ENCODE assay signal across 17 mouse cellular contexts in the genomic region with DNA sequence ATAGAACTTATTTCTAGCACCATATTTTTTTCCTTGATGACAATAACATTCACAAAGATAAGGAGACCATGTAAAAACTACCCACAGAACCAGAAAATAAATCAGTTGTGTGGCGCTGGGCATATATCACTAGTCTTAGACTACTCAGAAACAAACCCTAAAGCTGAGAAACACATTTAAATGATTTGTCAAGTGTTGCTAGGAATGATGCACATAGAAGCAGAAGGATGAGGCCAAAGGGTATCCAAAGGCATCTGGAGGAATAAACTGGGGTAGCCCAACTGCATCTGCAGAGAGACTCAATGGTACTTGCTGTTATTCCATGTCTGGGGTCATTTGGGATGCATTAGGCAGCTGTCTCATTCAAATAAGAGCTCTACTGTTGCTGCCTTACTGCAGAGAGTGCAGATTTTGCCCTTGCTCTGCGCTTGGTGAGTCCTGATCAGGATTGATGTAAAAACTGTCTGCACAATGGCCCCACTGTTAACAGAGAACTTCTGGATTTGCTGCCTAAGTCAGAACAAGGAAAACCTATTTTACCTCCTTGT.
A peak's percentile ranks its signal among the peaks of the same experiment; 100 is the strongest.
DNase-seq lines count a peak whose midpoint lies in the region; ATAC-seq and TF ChIP-seq lines count a peak whose summit lies in the region.
"Had no signal": no experiment of that assay in that cellular context is flagged by ENCODE, and none has a peak within 500 bp of the region (broad histone marks: within the 10 kb centered on the region; RNA-seq: fewer than 3 reads in every experiment).

No protein-coding gene starts in this region.

- H3K9me3 ChIP-seq in hindbrain, postnatal 0 days (ENCODE audit: low read length), result no peaks in the 10 kb centered on the region
- H3K9me3 ChIP-seq in hindbrain, embryonic 10.5 days, result no peaks in the 10 kb centered on the region
- H3K9me3 ChIP-seq in limb, embryonic 11.5 days (ENCODE audit: control insufficient read depth, low read length), result no peaks in the 10 kb centered on the region
- no peaks in the 10 kb centered on the region for H3K9me3 ChIP-seq in limb, embryonic 10.5 days (replicated peaks)
- H3K9me3 ChIP-seq: forebrain, embryonic 13.5 days; heart, embryonic 13.5 days; liver, embryonic 15.5 days; megakaryocyte, embryonic 14.5 days had no signal

- H3K4me1 ChIP-seq in hindbrain, postnatal 0 days (ENCODE audit: insufficient read depth, low read length), result no peaks in the 10 kb centered on the region
- no peaks in the 10 kb centered on the region for H3K4me1 ChIP-seq in hindbrain, embryonic 10.5 days (replicated peaks)
- 0 out of 2 replicates have a peak, but pooled peaks cover 2% of the 10 kb centered on the region for H3K4me1 ChIP-seq in limb, embryonic 11.5 days (ENCODE audit: control insufficient read depth, insufficient read depth, low read length)
- H3K4me1 ChIP-seq in limb, embryonic 10.5 days, result no peaks in the 10 kb centered on the region
- H3K4me1 ChIP-seq: forebrain, embryonic 13.5 days; heart, embryonic 13.5 days; liver, embryonic 15.5 days had no signal

- DNase-seq in hindbrain, postnatal 0 days (ENCODE audit: low spot score), result peak; percentile 26
- no peak for DNase-seq in hindbrain, embryonic 10.5 days (ENCODE audit: low spot score)
- peak; percentile 26 for DNase-seq in limb, embryonic 11.5 days (ENCODE audit: low spot score)
- no peak for DNase-seq in limb, embryonic 10.5 days (ENCODE audit: low spot score)
- DNase-seq in embryo, embryonic 10.5 days (ENCODE audit: low spot score), result peak; percentile 35
- DNase-seq in forelimb bud, embryonic 11.5 days (ENCODE audit: low read depth, low spot score), result peak; percentile 45
- DNase-seq in adrenal gland, adult 18-20 months (ENCODE audit: low spot score in 2 of 2), result no peak
- DNase-seq: adrenal gland, postnatal 14 days; B cell, adult 2 months; cerebellum, adult 2 months; heart, postnatal 4 days; kidney, adult 18-20 months; lung, postnatal 10 days had no signal

- no peak for ATAC-seq in hindbrain, postnatal 0 days
- ATAC-seq in limb, embryonic 11.5 days (ENCODE audit: insufficient number of reproducible peaks, low FRiP score, low TSS enrichment, low read depth), result 0 out of 2 replicates have a peak, but pooled peaks have one; percentile 36
- ATAC-seq: forebrain, embryonic 13.5 days had no signal

- no peak overlapping the region for H3K4me2 ChIP-seq in hindbrain, postnatal 0 days (ENCODE audit: low read depth, low read length)
- H3K4me2 ChIP-seq in limb, embryonic 11.5 days (ENCODE audit: low read depth, severe bottlenecking), result no peak overlapping the region
- H3K4me2 ChIP-seq: forebrain, embryonic 13.5 days; heart, embryonic 13.5 days; liver, embryonic 15.5 days had no signal

- H3K4me3 ChIP-seq in hindbrain, postnatal 0 days (ENCODE audit: low read length), result no peak overlapping the region
- no peak overlapping the region for H3K4me3 ChIP-seq in hindbrain, embryonic 10.5 days
- no peak overlapping the region for H3K4me3 ChIP-seq in limb, embryonic 11.5 days (ENCODE audit: low read depth, low read length)
- H3K4me3 ChIP-seq in limb, embryonic 10.5 days, result no peak overlapping the region
- H3K4me3 ChIP-seq: forebrain, embryonic 13.5 days; heart, embryonic 13.5 days; liver, embryonic 15.5 days; megakaryocyte, embryonic 14.5 days had no signal

- no peak overlapping the region for H3K9ac ChIP-seq in hindbrain, postnatal 0 days (replicated peaks; ENCODE audit: low read length)
- H3K9ac ChIP-seq in limb, embryonic 11.5 days (ENCODE audit: low read length), result no peak overlapping the region
- H3K9ac ChIP-seq: forebrain, embryonic 13.5 days; heart, embryonic 13.5 days; liver, embryonic 15.5 days had no signal

- H3K27me3 ChIP-seq in hindbrain, postnatal 0 days (ENCODE audit: insufficient read depth, low read length), result no peaks in the 10 kb centered on the region
- no peaks in the 10 kb centered on the region for H3K27me3 ChIP-seq in hindbrain, embryonic 10.5 days (ENCODE audit: insufficient read depth, poor library complexity, severe bottlenecking)
- no peaks in the 10 kb centered on the region for H3K27me3 ChIP-seq in limb, embryonic 11.5 days (ENCODE audit: control insufficient read depth, insufficient read depth, low read length)
- H3K27me3 ChIP-seq in limb, embryonic 10.5 days (ENCODE audit: low read depth, poor library complexity, severe bottlenecking), result no peaks in the 10 kb centered on the region
- H3K27me3 ChIP-seq: forebrain, embryonic 13.5 days; heart, embryonic 13.5 days; liver, embryonic 15.5 days; megakaryocyte, embryonic 14.5 days had no signal

- 80% methylated on average over 2 of the region's 2 CpGs for WGBS in hindbrain, postnatal 0 days
- WGBS in hindbrain, embryonic 10.5 days, result 85% methylated on average over 2 of the region's 2 CpGs
- 75% methylated on average over 2 of the region's 2 CpGs for WGBS in limb, embryonic 11.5 days
- WGBS in limb, embryonic 10.5 days, result 78% methylated on average over 2 of the region's 2 CpGs

- H3K27ac ChIP-seq in hindbrain, postnatal 0 days, result no peak overlapping the region
- no peak overlapping the region for H3K27ac ChIP-seq in hindbrain, embryonic 10.5 days
- no peak overlapping the region; the same call in 1 of the 2 replicates for H3K27ac ChIP-seq in limb, embryonic 11.5 days (replicated peaks; ENCODE audit: low read depth, low read length)
- H3K27ac ChIP-seq in limb, embryonic 10.5 days, result no peak overlapping the region
- H3K27ac ChIP-seq: forebrain, embryonic 13.5 days; heart, embryonic 13.5 days; liver, embryonic 15.5 days had no signal

- no peak for TF ChIP-seq CTCF in hindbrain, postnatal 0 days (IDR thresholded peaks at IDR 0.05; ENCODE audit: low read depth)

- H3K36me3 ChIP-seq in hindbrain, postnatal 0 days (ENCODE audit: insufficient read depth, low read length), result no peaks in the 10 kb centered on the region
- H3K36me3 ChIP-seq in hindbrain, embryonic 10.5 days, result no peaks in the 10 kb centered on the region
- H3K36me3 ChIP-seq in limb, embryonic 11.5 days (ENCODE audit: control insufficient read depth, insufficient read depth, low read length), result no peaks in the 10 kb centered on the region
- H3K36me3 ChIP-seq in limb, embryonic 10.5 days, result no peaks in the 10 kb centered on the region
- H3K36me3 ChIP-seq: heart, embryonic 13.5 days; liver, embryonic 15.5 days had no signal

Comparison
In these comparisons a context has a peak if more than half of its experiments do, and no peak if none do; other contexts are left out.
1. DNase-seq: peak in hindbrain, postnatal 0 days (single experiment), limb, embryonic 11.5 days (single experiment), embryo, embryonic 10.5 days (single experiment) and forelimb bud, embryonic 11.5 days (single experiment); none in hindbrain, embryonic 10.5 days (single experiment), limb, embryonic 10.5 days (single experiment) and adrenal gland, adult 18-20 months (0 of 2).